Mouse (Mus musculus) gastrocnemius, postnatal 25 days (tissue): ENCODE data around the gene Cfap100. TPM values are rescaled to one million over a fixed set of nuclear protein-coding genes. Genes with fewer than 3 reads are reported as not detected.

ENCODE experiments used
- DNase-seq: peaks from one replicate; pipeline ENCODE4 v3.0.0; 2022
- total RNA-seq, 2 experiments: library from RNA; stranded (reverse); gene quantifications; 1 replicate in 1 of 2; 2 replicates in 1 of 2; pipeline ENCODE4 v1.2.3; 2021

Cfap100 gene
- total RNA-seq, 2 experiments from 2014 or later: 1.0 to 1.1 TPM

DNA sequence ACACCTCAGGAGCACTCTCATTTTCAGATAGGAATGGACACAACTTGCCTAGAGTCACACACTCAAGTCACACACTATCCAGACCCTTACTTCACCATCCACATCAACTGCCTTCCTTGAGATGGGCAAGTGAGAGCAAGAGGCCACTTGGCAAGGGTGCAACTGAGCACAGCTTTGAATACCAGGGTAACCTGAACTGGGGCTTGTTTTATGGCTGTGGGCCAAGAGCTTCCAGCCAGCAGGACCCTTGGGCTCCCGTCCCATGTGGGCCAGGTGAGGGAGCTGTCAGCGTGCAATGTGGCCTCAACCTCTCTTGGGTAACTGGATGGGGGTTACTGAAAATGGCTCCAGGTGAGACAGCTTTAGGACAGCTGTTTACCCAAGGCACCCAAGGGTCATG is 28.8 kb upstream of the Cfap100 start:
- peak; percentile 5 for DNase-seq

DNA sequence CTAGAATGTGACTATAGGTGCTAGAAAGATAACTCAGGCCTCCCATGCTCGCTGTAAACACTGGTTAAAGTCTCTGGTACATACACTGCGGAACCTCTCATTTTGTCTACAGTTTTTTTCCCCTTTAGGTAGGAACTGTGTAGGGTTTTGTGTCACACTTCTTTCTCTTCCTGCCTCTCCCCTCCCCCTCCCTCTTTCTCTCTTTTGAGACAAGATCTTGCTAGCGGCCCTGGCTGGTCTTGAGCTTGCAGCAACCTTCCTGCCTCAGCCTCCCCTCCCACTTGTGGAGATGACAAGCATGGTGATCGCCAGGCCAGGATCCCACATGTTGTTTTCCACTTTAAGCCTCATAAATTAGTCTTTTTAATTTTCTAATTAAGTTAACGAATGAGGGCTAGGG is 25.2 kb upstream of the Cfap100 start:
- DNase-seq: no peak

DNA sequence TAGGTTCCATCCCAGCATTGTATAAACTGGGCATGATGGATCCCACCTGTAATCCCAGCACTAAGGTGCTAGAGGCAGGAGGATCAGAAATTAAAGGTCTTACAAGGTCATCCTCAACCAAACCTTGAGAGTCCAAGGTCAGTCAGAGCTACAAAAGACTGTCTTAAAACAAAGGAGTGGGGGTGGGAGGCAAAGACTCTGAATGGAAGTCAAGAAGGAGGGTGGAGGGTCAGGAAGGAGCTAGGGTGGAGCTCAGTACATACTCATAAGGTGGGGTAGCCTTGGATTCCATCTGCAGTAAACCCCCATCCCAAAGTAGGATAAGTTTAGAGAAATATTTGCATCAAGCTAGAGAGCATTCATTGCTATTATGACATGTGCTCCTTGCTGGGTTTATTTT is 24.0 kb upstream of the Cfap100 start:
- no peak for DNase-seq

DNA sequence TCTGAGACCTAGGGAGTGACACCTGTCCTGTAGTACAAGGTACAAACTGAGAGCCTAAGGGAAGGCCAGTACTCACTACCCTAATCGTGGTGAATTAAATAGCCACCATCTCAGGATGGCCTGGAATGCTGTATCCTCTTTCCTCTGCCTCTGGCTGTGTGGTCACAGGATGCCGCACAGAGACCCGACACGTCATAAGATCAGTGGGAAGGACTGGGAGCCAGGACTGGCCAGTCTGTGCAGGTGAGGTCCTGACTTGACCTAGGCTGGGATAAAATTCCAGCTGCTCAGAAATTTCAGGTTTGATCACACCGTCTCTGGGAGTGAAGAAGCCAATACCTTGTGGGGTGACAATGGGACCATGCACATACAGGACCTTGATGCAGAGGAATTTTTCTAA is 22.9 kb upstream of the Cfap100 start:
- no peak for DNase-seq

DNA sequence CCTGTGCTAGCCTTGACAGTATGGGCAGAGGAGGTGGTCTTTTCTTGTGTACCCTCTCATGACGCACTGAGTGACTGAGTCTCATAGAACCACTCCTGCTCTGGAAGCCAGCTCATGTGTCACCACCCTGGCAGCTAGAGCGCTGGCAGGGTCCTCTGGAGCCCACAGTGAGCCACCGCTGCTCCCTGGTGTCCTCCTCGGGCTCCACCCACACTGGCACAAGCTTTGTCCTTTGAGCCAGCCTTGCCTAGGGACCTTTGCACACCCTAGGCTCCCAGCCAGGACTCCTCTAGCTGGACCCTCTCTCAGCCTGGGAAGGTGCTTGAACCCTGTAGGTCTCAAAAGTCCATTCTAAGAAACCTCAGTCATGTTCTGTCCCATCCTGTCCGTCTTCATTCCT is 22.1 kb upstream of the Cfap100 start:
- DNase-seq: peak; percentile 84

DNA sequence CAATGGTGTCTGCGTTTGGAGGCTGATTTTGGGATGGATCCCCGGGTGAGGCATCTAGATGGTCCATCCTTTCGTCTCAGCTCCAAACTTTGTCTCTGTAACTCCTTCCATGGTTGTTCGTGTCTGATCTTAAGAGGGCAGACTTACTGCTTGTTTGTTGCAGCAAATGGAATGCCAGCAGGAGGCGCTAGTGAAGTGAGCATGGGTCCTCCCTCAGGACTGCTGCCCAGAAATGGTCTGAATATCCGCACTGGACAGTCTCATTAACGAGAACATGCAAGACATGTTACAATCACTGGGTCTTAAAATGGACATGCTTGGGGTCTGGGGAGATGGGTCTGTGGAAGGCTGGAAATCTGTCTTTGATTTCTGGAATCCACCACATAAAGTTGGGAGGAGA is 21.6 kb upstream of the Cfap100 start:
- peak; percentile 75 for DNase-seq

DNA sequence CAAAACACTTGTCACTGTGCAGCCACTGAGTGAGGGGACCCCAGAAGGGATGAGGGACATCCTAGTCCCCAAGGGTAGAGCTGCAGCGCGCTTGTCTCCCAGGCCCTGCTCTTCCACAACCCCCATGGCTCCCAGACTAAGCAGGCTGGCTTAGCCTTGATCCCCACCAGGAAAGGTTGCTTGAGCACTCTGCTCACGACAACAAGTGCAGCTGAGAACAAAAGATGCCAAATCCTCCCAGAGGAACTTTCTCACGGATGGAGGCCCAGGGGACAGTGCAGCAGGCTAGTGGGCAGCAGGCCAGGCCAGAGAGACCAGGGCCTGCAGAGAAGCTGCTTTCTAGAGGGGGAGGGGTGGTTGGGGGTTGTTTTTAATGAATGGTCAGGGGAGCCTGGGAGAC is 18.3 kb upstream of the Cfap100 start:
- DNase-seq: no peak

DNA sequence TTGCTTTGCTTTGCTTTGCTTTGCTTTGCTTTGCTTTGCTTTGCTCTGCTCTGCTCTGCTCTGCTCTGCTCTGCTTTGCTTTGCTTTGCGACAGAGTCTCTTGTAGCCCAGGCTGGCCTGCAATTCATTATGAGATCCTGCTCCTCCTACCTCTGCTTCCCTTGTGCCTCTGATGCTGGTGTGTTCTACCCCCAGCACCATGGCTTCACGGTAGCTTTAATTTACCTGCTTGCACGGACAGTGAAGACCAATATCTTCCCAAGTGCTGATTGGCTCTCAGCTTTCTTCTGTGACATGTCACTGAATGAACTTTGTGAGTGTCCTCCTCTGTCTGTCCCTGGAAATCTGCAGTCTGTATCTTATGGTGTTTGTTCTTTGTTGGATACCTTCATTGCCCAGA is 8.4 kb upstream of the Cfap100 start:
- DNase-seq: no peak

DNA sequence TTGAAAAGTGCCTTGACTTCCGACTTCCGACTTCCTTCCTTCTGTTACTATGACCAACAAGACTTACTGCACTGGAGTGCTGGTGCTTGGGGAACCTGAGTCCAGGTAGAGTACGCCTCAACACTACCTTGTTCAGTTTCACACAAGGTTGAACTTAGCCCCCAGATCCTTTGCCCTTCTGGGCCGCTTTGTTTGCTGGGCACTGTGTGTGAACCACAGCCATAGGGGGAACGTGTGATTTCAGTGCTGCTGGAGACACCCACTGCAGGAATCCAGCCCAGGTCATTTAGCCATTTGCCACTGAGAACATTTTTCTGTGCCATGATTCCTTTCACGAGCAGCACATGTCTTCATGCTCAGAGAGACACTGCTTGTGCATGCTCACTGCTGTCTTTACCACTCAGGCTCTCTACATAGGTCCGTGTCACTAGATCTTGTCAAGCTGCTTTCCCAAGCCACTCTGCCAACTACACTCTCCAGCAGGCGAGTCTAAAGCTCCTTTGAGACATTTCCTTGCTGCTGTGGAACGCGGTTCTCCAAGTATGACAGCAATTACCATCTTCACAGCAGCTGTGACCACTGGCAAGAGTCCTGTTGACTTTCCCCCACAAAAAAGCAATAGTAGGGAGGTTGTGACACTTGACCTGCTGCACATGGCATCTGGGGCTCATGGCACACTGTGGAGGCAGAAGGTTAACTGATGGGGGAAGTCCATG is 7.8 kb upstream of the Cfap100 start:
- DNase-seq: no peak

DNA sequence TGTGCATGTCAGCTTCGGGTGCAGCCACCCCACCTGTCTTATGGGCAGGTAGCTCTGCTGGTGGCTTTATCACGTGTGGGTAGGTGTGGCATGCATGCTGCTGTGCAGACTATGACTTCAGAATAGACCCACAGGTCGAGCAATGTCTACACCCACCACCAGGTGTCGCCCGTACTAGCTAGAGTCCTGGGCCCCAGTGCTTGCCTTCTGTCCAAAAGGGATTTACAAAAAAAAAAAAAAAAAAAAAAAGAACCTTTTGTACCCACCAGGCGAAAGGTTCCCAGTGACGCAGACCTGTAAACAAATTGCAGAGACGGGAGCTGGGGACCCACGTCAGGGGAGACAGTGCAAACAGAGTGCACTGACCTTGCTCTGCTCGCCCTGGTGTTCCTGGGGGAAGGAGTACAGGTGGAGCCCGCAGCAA is 6.6 kb upstream of the Cfap100 start:
- peak; percentile 55 for DNase-seq

DNA sequence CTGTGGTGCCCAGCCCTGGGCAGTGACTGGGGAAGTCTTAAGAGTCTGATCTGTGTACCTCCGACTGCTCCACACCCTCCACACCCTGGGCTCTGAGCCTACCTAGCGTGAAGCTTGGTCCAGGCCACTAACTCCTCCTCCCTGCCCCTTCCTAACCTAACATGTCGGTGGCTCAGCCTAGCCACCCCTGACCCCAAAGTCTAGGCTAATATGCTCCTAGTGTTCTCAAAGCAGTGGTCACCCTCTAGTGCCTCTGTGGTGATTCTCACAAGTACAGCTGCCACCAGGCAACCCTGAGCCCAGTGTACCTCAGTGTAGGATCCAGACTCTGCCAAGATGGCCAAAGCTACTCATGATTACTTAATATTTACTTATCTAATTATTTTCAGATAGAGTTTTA is 6.1 kb upstream of the Cfap100 start:
- DNase-seq: no peak

DNA sequence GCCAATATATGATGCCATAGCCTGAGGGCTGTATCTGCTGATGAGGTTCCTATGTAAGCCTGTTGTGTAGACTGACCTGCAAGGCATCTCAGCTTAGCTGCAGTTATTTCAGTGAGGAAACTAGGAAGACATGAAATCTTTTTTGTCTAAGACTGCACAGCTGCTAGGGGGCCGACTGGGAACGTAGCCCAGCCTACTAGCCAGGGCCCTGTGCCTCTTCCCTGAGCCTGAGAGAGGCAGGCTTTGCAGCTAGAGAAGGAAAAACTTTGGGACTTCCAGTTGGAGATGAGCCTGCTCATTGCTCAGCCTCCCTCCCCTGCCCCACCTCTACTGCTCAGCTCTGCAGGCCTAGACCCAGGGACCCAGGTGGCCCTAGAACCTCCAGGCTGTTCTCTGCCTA is 2.9 kb upstream of the Cfap100 start:
- peak; percentile 63 for DNase-seq

DNA sequence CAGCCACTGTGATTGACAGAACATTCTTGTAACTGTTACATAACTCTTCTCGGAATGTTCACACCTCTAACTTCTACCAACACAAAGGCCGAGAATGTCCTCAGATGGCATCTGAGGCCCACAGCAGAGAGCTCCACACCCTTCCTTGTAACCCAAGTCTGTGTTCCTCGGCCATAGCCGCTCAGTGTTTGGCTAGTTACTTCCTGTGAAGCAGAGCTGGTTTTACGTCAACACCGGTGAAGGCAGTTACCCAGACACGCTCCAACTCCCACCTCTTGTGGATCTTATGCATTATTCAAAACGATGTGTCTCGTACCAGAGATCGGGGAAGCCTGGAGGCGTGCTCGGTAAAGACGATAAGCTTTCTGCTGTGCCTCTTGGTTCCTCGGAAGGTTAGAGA is 1.3 kb upstream of the Cfap100 start:
- no peak for DNase-seq

DNA sequence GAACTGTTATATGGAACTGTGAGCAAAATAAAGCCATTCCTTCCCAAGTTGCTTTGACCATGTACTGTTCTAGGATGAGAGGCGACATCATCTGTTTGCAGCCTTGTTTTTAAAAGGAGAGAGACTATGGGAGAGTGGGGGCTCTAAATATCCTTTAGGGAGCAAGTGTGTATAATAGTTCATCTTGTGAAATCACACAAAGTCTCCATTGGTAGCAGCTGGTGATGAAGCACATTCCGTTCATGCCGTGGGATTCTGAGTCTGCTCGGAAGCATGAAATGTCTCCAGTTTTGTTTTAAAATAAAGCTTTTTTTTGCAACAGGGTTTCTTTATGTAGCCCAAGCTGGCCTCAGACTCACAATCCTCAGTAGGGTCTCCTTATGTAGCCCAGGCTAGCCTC is 2.6 kb downstream of the Cfap100 start:
- no peak for DNase-seq

DNA sequence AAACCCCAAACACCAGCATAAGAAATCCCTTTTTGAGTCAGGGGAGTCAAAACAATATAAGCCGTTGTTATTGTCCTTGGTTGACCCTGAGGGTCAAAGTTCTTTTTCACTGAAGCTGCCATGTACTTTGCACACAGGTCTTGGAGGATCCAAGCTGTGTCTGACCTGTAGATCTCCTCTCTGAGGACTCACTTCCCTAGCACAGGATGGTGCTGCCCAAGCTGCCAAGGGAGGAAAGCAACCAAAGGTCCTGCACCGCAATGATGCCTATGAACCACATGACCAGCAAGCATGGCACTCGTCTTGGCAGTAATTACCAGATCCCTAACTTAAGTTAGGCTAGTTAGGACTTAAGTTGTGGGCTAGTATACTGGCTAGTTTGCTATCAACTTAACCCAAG is 3.2 kb downstream of the Cfap100 start:
- no peak for DNase-seq

DNA sequence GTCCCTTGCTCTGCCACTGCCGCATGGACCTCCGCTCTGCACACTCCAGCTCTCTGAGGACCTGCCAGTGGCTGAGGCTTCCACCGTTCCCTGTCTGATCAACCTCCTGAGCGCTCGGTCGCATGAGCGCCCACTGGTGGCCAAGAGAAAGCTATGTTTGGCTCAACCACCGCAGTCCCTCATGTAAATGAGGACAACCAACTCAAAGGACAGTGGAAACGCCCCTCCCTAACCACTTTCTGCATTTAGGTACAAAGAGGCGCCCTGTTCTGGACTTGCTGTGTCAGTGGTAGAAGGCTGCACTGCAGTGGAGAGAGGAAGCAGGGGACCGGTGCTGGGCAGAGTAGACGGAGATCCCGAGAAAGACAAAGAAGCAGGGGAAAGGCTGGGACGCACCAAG is 6.0 kb downstream of the Cfap100 start:
- peak; percentile 67 for DNase-seq

DNA sequence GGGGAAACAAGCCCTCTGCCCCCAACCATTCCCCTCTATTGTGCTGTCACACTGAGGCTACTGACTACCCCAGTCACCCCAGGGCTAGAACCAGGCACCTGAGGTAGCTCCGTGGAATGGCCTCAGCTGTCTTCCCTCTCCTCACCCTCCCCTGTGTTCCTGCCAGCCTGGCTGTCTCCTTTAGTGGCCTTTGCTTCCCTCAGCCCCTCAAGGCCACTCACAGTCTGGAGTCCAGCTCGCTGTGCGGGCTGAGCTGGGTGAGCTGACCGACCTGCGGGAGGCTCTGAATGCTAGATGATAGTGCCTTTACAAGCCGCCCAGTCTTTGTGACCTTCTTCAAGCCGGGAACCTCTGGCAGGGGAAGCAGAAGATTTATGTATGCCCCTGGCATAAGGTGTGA is 16.7 kb downstream of the Cfap100 start:
- DNase-seq: no peak

DNA sequence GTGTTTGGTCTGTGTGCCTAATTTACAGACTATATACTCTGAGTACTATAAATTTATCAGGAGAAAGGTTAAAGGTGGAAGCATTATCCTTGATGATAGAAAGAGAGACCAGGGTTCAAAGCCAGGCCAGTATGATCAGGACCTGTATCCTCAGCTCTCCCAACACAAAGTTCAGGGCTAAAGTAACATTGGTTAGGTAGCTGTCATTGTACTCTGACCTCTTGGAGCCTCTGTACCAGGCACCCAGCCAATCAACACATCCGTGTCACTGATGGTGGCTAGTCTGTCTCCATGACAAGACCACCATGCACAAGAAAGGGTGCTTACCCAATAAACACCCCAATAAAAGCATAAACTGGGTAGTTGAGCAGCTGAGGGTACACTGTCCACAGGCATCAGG is 17.6 kb downstream of the Cfap100 start:
- no peak for DNase-seq

DNA sequence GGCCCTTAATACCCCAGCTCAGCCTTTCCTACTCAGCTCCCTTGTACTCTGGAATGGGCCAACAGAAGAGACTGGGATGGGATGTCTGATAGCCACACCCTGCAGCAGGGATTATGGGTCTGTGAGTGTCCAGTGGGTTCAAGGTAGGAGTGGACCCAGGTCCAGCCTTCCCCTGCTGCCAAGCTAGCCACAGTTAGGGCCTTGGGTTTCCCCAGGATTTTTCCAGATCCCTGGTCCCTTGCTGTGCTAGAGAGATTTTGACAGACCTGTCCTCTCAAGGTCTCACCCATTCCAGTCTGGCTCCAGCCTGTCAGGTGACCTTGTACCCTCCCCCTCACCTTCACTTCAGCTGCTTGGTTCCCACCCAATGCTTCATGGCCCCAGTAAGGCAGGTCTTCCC is 20.0 kb downstream of the Cfap100 start:
- no peak for DNase-seq

DNA sequence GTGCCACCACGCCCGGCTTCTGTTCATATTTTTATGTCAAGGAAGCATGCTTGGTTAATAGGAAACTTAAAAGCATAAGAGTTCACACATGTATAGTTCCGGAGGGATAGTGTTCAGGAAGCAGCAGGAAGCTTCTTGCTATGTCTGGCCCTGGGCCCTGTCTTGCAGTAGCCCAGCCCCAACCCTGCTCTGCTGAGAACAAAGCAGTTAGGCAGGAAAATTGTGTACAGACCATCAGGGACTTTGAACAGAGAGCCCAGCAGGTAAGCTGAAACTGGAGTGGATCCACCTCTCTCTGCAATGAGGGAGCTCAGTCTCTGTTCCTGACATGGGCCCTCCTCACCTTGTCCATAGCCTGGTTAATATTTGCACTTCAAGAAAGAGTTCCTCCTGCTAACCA is 31.3 kb downstream of the Cfap100 start:
- no peak for DNase-seq

DNA sequence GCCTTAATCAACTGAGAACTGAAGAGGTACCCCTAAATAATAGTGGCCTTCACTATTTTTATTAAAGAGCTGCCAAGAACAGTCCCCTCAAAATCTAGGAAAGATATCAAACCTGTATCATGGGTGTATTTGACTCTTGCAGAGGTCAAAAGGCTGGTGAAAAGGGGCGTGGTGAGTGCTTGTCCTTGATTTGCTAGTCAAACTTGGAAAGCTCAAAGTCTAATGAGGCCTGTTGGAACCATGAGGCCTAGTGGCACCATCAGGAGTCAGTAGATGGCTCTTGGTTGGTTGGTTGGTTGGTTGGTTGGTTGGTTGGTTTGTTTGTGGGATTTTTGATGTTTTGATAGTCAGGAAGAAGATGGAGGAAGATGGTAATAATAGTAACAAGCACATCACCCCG is 32.8 kb downstream of the Cfap100 start:
- DNase-seq: no peak

DNA sequence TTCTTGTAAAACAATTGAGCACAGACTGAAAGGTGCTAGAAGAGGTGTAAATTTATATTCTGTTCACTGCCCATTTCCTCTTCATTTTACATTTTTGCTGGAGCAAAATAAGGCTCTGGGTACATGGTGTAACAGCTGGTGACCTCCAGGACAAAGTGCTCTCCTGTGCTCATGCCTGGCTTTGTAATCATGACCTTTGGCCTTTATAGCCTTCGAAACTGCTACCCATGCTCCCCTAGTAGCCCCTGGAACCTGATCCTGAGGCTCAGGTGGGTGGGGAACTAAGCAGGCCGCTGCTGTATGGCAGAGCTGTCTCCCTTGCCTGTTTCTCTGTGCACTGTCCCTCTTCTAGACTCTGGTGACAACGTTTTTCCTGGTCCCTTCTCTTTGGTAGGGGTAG is 34.6 kb downstream of the Cfap100 start:
- no peak for DNase-seq

DNA sequence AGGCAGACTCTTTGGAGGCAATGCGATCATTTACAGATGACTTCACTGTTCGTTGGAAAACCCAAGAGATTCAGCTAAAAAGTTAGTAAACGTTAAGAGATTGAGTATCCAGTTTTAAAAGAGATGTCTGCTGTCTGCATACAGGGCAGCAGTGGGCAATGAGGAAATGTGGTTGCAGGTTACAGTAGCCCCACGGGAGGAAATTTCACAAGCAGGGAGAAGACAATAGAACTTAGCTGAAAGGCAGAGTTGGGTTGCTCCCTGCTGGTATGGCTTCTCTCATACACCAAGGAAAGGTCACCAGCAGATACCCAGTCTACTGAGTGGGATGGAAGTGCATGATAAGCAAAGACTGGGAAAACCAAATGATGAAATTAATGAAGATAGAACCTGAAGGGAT is 38.0 kb downstream of the Cfap100 start:
- no peak for DNase-seq

DNA sequence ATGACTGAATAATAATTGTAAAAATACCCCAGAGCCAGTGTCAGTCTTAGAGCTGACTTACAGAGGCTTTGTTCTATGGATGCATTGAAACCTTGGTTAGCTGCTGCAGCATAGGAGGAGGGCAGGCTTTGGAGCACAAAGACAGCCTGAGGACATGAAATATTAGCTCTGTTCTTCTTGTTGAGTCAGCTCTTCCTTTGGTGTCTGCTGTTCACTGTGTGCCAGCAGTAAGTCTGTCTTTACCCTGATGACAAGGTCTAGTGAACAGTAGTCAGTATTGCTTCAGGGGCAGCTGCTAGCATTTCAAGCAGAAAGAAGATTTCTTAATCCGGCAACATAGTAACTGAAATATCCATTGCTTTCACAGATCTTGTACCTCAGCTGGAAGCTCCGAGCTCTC is 47.1 kb downstream of the Cfap100 start:
- no peak for DNase-seq

DNA sequence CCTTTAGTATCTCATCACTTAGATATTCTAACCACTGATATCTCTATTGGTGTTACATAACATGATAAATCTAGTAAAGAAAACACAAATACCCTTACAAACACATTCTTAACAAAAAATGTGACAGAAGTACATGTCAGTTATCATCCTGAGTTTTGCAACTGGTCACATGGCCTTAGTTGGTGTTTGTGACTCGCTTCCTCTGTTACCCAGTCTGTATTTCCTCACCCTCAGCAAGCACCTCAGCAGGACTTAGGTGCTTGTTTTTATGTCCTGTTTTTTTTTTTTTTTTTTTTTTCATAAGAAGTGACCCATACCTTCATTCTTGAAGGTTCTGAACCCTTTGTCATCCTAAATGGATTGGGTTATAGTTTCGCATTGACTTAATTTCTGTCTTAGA is 50.9 kb downstream of the Cfap100 start:
- no peak for DNase-seq
